Mouse (Mus musculus) neural tube, embryonic 13.5 days (tissue): ENCODE measurements around the gene Tomm70a. TPM values are rescaled to one million over a fixed set of nuclear protein-coding genes. Genes with fewer than 3 reads are reported as not detected.
"Not testable (repeated sequence)": the region's sequence is repeated elsewhere in the genome, so short reads cannot be mapped to it uniquely, and the experiment has no call there.

Source experiments
- ATAC-seq: fragments of 200-750 bp; cut with Nextera tagmentation; 2 replicates; pipeline ENCODE4 v1.8.0; 2017; ENCODE audit warnings: low read depth, mild to moderate bottlenecking, moderate TSS enrichment, moderate library complexity
- H3K27ac ChIP-seq: fragments of 300-500 bp; sonication (generic); replicated peaks from 2 replicates; pipeline ENCODE4 v1.5.1; 2015; ENCODE audit warnings: moderate library complexity, mild to moderate bottlenecking, inconsistent platforms
- H3K27me3 ChIP-seq: fragments of 300-500 bp; sonication (generic); 2 replicates; pipeline ENCODE4 v1.6.1; 2015; ENCODE audit warnings: mild to moderate bottlenecking, inconsistent platforms
- H3K36me3 ChIP-seq: fragments of 300-500 bp; sonication (generic); 2 replicates; pipeline ENCODE4 v1.6.1; 2015; ENCODE audit warnings: mild to moderate bottlenecking, inconsistent platforms
- H3K4me1 ChIP-seq: fragments of 300-500 bp; sonication (generic); replicated peaks from 2 replicates; pipeline ENCODE4 v1.6.1; 2015; ENCODE audit warnings: inconsistent platforms
- H3K4me2 ChIP-seq: fragments of 300-500 bp; sonication (generic); 2 replicates; pipeline ENCODE4 v1.6.1; 2015; ENCODE audit warnings: inconsistent platforms, mild to moderate bottlenecking, moderate library complexity
- H3K4me3 ChIP-seq: fragments of 300-500 bp; sonication (generic); 2 replicates; pipeline ENCODE4 v1.5.1; 2015; ENCODE audit warnings: mild to moderate bottlenecking, inconsistent platforms
- H3K9ac ChIP-seq: fragments of 300-500 bp; sonication (generic); 2 replicates; pipeline ENCODE4 v1.6.1; 2015; ENCODE audit warnings: moderate library complexity, mild to moderate bottlenecking, inconsistent platforms
- H3K9me3 ChIP-seq: fragments of 300-500 bp; sonication (generic); 2 replicates; pipeline ENCODE4 v1.6.1; 2016; ENCODE audit warnings: inconsistent platforms
- WGBS: fragments of 180-500 bp; shearing (Covaris S2); methylation state at CpG from one replicate; pipeline ENCODE4 v1.1.7; 2015; 5-methylcytosine and 5-hydroxymethylcytosine counted together
- polyA plus RNA-seq: library from polyadenylated mRNA; unstranded; fragments of >200 nt; fragmentation: Nextera tagmentation; extraction: Ambion mirVana; gene quantifications from 2 replicates; pipeline ENCODE4 v1.2.1, GENCODE M21; 2015

The Tomm70a gene
- polyA plus RNA-seq, 1 experiment from 2014 or later = 58.9 TPM

DNA sequence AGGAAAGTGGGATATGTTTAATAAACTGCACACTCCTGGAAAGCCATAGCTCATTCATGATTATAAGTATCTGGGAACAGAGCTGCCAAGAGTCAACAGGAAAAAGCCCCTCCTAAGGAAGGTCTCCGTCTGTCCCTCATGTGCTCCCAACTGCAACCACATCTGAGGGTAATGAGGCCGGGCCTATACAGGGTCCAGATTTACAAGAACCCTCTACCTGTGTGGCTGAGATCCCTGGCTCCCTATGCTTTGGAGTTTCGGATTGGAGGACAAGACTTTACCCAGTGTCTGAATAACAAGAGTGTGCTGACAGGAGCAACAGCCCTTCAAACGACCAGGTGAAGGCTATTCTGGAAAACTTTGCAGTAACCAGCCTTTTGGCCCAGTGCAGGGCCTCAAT is 36.2 kb downstream of the Tomm70a start:
- no peak overlapping the region for H3K4me3 ChIP-seq
- H3K4me1 ChIP-seq = no peaks in the 10 kb centered on the region
- no peaks in the 10 kb centered on the region for H3K9me3 ChIP-seq
- 76% methylated on average over 4 of the region's 4 CpGs for WGBS
- H3K36me3 ChIP-seq = peaks cover 65% of the 10 kb centered on the region
- H3K9ac ChIP-seq = no peak overlapping the region
- no peaks in the 10 kb centered on the region for H3K27me3 ChIP-seq
- no peak overlapping the region for H3K4me2 ChIP-seq
- H3K27ac ChIP-seq = no peak overlapping the region
- ATAC-seq = no peak

DNA sequence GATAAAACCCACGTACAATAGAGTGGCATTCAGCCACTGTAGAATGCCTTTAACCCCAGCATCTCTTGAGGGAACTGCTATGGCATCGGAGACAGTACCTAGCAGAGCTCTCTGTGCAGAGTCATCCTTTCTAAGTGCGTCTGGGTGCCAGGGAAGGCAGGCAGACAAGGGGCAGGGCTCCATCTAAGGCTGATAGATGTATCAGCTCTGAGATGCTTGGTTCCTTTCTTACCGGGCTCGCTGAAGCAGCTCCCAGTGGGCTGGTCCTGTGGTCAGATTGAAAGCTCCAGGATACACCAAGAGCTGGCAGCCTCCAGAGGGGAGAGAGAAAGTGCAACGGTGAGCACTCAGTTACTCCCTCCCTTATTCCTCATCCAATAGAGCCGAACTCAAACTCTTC is 38.3 kb downstream of the Tomm70a start:
- 64% methylated on average over 7 of the region's 7 CpGs for WGBS
- Histone ChIP-seq H3K36me3 (peaks cover 54% of the 10 kb centered on the region), H3K4me3 (no peak overlapping the region), H3K27me3 (no peaks in the 10 kb centered on the region), H3K4me2 (no peak overlapping the region), H3K4me1 (no peaks in the 10 kb centered on the region), H3K9me3 (no peaks in the 10 kb centered on the region), H3K9ac (no peak overlapping the region), H3K27ac (no peak overlapping the region)
- ATAC-seq = 0 out of 2 replicates have a peak, but pooled peaks have one; percentile 33

DNA sequence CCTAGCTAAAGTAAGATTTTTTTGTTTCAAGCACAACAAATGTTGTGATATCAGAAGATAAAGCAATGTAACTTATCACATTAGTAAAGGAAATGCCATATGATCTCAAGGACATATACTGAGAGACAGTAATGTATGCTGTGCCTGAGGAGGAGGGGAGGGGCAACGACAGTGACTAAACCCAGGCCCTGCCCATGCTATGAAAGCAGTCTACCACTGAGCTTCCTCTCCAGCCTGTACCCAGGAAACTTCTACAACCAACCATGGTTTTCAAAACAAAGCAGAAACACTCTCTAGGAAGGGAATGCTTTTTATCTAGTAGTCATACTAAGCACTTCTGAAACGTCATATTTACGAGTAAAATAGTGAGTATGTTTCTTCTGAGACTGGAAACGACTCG is 41.3 kb downstream of the Tomm70a start:
- no peak for ATAC-seq
- Histone ChIP-seq H3K36me3 (peaks cover 33% of the 10 kb centered on the region), H3K27me3 (no peaks in the 10 kb centered on the region), H3K9ac (no peak overlapping the region), H3K4me2 (no peak overlapping the region), H3K4me1 (peaks cover 14% of the 10 kb centered on the region), H3K27ac (no peak overlapping the region), H3K9me3 (no peaks in the 10 kb centered on the region), H3K4me3 (no peak overlapping the region)
- 91% methylated on average over 5 of the region's 5 CpGs for WGBS

DNA sequence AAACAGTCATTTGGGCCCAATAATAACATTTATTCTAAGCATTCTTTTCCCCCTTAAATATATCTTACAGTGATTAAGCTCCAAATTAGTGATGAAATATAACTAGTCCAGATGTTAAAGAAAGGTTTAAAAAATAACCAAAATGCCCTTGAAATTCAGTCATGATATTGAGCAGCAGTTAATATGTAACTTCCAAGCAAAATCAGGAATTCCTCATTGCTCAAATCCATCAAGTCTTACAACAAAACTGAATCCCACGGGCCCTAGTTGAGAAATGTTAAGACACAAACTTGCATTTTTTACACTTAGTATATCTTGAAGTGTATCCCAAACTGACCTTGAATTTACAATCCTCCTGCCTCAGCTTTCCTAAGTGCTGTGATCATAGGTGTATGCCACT is 42.2 kb downstream of the Tomm70a start:
- no peaks in the 10 kb centered on the region for H3K27me3 ChIP-seq
- H3K9ac ChIP-seq = no peak overlapping the region
- H3K4me1 ChIP-seq = peaks cover 18% of the 10 kb centered on the region
- H3K4me2 ChIP-seq = no peak overlapping the region
- H3K4me3 ChIP-seq = no peak overlapping the region
- 84% methylated on average over 1 of the region's 1 CpGs for WGBS
- ATAC-seq = no peak
- H3K27ac ChIP-seq = no peak overlapping the region
- no peaks in the 10 kb centered on the region for H3K9me3 ChIP-seq
- H3K36me3 ChIP-seq = peaks cover 25% of the 10 kb centered on the region

DNA sequence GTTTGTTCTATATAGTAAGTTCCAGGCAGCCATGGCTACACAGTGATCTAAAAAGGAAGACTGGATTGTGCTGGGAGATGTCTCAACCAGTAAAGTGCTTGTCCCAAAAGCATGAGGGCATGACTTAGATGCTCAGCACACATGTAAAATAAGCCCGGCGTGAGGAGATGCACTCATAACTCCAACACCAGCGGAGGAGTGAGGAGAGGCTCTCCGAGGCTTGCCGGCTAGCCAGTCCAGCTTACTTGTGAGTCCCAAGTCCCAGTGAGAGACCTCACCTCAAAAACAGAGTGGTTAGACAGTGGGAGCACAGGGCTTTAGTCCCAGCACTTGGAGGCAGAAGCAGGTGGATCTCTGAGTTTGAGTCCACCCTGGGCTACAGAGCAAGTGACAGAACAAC is 43.7 kb downstream of the Tomm70a start:
- 96% methylated on average over 5 of the region's 5 CpGs for WGBS
- ATAC-seq = no peak
- Histone ChIP-seq H3K9me3 (no peaks in the 10 kb centered on the region), H3K9ac (no peak overlapping the region), H3K4me1 (peaks cover 18% of the 10 kb centered on the region), H3K4me2 (no peak overlapping the region), H3K36me3 (peaks cover 19% of the 10 kb centered on the region), H3K4me3 (no peak overlapping the region), H3K27ac (no peak overlapping the region), H3K27me3 (no peaks in the 10 kb centered on the region)

DNA sequence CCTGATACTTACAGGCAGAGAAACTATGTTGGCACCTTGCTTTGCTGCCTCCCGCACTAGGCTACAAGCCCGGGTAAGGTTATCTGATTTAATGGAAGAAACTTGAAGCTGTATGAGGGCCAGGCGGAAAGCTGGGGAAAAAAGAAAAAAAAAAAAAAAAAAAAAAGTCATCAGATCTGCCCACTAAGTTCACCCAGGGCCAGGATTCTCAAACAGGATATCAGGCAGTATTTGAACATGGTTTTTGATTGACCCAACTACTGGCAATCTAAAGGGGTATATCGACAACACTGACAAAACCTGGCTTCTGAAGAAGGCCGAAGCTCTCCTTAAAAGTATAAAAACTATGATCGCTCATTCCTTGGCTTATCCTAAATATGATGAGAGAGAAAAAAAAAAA is 44.6 kb downstream of the Tomm70a start:
- Histone ChIP-seq H3K9ac (peak overlapping the region; percentile 78), H3K36me3 (peaks cover 24% of the 10 kb centered on the region), H3K27me3 (no peaks in the 10 kb centered on the region), H3K27ac (0 out of 2 replicates have a peak overlapping the region, but pooled peaks have one; percentile 89), H3K9me3 (no peaks in the 10 kb centered on the region), H3K4me3 (peak overlapping the region; percentile 78), H3K4me2 (peak overlapping the region; percentile 76), H3K4me1 (peaks cover 18% of the 10 kb centered on the region)
- no peak for ATAC-seq
- 88% methylated on average over 6 of the region's 6 CpGs for WGBS

DNA sequence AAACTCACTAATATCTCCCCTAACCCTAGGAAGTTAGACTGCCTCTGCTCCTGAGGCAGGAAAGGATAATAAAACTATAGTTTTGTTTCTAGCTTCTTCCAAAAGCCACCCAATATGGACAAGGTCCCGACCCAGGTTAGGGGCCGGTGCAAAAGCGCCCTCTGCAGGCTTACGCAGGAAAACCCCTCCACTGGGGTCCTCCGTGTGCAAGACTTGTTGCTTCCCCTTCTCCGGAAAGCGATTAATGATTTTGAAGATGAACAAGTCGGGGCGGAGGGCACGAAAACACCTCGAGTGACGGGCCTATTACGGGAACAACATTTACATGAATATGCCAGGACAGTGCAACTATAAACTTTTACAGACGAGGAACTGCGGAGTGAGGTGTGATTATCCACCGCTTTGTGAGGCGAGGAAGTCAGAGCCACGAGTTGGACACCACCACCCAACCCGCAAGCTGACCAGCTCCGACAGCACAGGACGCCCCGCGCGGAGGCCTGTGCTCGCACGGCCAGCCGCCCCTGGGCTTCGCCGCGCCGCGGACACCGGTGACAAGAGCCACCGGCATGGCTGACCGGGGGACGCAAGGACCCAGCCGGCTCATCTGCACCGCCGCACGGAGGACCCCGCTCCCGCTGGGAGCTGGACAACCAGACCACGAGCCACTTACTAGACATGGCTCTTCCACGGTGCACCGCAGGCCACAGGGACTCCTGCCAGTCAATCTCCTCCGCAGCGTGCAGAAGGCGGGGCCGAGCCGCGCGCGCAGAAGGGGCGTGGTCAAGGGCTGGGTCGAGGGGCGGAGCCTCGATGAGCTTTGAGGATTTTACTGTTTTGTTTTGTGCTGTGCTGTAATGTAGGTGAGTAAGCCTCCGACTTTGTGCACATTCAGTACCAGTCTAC is 45.4 kb downstream of the Tomm70a start, which contains the start of gene Nit2:
Gene Nit2, minus strand, starts transcription at position 731 of the 903 bp plus-strand sequence.
- Histone ChIP-seq H3K4me1 (peaks cover 18% of the 10 kb centered on the region), H3K36me3 (peaks cover 24% of the 10 kb centered on the region), H3K9me3 (no peaks in the 10 kb centered on the region), H3K27me3 (no peaks in the 10 kb centered on the region), H3K4me3 (peak within 1 kb of the TSS; percentile 78), H3K27ac (peak within 1 kb of the TSS; percentile 89), H3K9ac (peak within 1 kb of the TSS; percentile 78), H3K4me2 (peak within 1 kb of the TSS; percentile 76)
- under 1% methylated on average over 58 of the region's 58 CpGs for WGBS
- ATAC-seq = peak; percentile 99

DNA sequence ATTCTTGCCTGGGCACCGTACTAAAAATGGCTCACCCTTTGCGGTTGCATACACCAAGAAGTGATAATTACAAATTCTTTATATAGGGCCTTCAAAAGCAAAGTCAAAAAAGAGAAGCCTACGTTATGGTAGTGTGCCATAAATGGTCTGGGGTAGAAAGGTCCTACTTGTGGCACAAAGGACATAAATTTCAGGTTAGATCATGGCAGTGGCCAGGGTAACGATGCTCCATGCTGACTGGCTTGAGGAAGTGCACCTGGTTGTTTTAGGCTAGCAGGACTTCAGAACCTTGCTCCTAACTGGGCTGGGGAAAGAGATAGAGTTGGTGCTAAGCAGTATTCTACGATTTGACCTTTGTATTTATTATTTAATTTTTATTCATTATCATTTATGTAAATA is 46.0 kb downstream of the Tomm70a start:
- Histone ChIP-seq H3K27me3 (no peaks in the 10 kb centered on the region), H3K4me2 (peak overlapping the region; percentile 76), H3K9me3 (no peaks in the 10 kb centered on the region), H3K4me3 (peak overlapping the region; percentile 78), H3K9ac (peak overlapping the region; percentile 78), H3K27ac (peak overlapping the region; percentile 89), H3K4me1 (peaks cover 18% of the 10 kb centered on the region), H3K36me3 (peaks cover 25% of the 10 kb centered on the region)
- peak; percentile 69; the same call in 1 of the 2 replicates for ATAC-seq
- 25% methylated on average over 5 of the region's 5 CpGs for WGBS

DNA sequence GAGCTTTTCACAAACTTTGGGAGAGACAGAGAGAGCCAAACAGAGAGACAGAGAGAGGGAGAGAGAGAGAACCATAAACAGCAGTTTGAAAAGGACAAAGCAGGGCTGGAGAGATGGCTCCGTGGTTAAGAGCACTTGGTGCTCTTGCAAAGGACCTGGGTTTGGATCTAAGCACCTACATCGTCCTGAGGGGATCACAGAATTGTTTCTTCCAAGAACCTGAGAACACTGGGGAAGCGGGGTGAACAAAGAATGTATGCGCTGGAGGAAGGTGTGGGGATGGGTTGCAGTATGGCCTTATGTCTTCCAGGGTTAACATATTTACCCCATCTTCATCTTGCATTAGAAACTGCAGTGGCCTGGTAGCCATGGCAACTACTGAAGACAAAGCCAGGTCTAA is 46.7 kb downstream of the Tomm70a start:
- Histone ChIP-seq H3K36me3 (peaks cover 28% of the 10 kb centered on the region), H3K4me1 (peaks cover 18% of the 10 kb centered on the region), H3K4me2 (no peak overlapping the region), H3K9ac (peak overlapping the region; percentile 8; the same call in 1 of the 2 replicates), H3K27me3 (no peaks in the 10 kb centered on the region), H3K27ac (no peak overlapping the region), H3K9me3 (no peaks in the 10 kb centered on the region), H3K4me3 (no peak overlapping the region)
- 60% methylated on average over 4 of the region's 4 CpGs for WGBS
- ATAC-seq = no peak

DNA sequence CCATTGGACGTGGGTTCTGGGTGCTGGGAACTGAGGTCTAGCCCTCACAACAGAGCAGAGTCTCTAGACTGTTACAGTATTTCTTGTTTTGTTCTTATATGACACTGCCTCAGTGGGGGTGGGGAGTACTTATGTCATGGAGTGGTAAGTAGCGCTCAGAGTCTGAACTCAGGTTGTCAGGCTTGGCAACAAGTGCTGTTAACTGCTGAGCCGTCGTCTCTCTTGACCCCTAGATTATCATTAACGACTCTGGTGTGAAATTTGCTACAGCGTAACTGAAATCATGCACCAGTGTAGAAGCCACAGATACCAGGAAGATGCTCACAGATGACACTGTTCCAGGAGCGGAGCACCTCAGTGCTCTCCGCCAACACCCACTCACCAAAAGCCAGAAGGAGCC is 49.7 kb downstream of the Tomm70a start:
- no peak for ATAC-seq
- H3K27me3 ChIP-seq = no peaks in the 10 kb centered on the region
- H3K4me2 ChIP-seq = no peak overlapping the region
- no peak overlapping the region for H3K27ac ChIP-seq
- peaks cover 42% of the 10 kb centered on the region for H3K36me3 ChIP-seq
- H3K4me3 ChIP-seq = no peak overlapping the region
- no peak overlapping the region for H3K9ac ChIP-seq
- 92% methylated on average over 8 of the region's 8 CpGs for WGBS
- peaks cover 14% of the 10 kb centered on the region for H3K4me1 ChIP-seq
- H3K9me3 ChIP-seq = no peaks in the 10 kb centered on the region

DNA sequence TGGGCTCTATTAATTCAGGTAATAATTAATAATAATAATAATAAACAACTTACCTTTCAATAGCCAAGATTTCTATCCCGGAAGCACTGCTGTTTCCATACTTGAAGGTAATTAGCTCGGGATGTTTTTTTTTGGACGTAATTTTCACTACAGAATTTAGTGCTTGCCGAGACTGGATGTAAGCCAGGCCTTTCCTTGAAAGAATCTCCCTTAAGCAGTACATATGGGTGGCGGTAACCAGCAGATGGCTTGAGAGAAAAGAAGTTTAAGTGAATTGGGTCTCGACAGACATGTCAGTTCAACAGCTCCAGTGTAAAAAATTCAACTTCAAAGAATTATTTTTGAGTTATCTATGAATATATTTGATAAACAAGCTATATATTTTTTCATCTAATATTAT is 50.1 kb downstream of the Tomm70a start:
- peaks cover 46% of the 10 kb centered on the region for H3K36me3 ChIP-seq
- H3K4me1 ChIP-seq = peaks cover 10% of the 10 kb centered on the region
- no peak for ATAC-seq
- no peak overlapping the region for H3K27ac ChIP-seq
- H3K9ac ChIP-seq = no peak overlapping the region
- H3K27me3 ChIP-seq = no peaks in the 10 kb centered on the region
- H3K4me2 ChIP-seq = no peak overlapping the region
- H3K9me3 ChIP-seq = no peaks in the 10 kb centered on the region
- no peak overlapping the region for H3K4me3 ChIP-seq
- WGBS = 92% methylated on average over 6 of the region's 6 CpGs

DNA sequence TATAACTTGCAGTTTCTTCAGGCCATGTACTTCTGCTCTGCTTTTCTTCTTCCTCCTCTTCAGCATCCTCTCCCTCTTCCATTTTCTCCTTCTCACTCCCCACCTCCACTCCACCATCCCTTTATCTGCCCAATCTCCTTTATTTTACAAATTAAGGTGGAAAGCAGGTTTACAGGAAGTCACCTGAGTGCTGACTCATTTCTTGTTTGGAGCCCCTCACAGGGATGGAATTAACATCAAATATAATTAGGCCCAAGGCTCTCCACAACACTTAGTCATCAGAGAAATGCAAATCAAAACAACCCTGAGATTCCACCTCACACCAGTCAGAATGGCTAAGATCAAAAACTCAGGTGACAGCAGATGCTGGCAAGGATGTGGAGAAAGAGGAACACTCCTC is 53.0 kb downstream of the Tomm70a start:
- not testable (repeated sequence) for H3K4me3 ChIP-seq, ATAC-seq
- peaks cover 56% of the 10 kb centered on the region for H3K36me3 ChIP-seq

More for the DNA sequence above, 53.0 kb downstream of the Tomm70a start:
- not testable (repeated sequence) for H3K4me1 ChIP-seq, H3K27me3 ChIP-seq, H3K4me2 ChIP-seq, H3K9me3 ChIP-seq, H3K9ac ChIP-seq, H3K27ac ChIP-seq
